Mouse (Mus musculus) limb, embryonic 14.5 days (tissue): ENCODE results near the gene Cep295nl. TPM values are rescaled to one million over a fixed set of nuclear protein-coding genes. Genes with fewer than 3 reads are reported as not detected.

Experiments
- ATAC-seq: fragments of 200-750 bp; cut with Nextera tagmentation; 2 replicates; pipeline ENCODE4 v1.8.0; 2017; ENCODE audit warnings: low read depth, moderate number of reproducible peaks, moderate TSS enrichment; ENCODE audit not compliant: low FRiP score
- DNase-seq: peaks from one replicate; pipeline ENCODE4 v3.0.0-alpha.2; 2015; ENCODE audit warnings: low spot score
- H3K27ac ChIP-seq: fragments of 300-500 bp; sonication (generic); replicated peaks from 2 replicates; pipeline ENCODE4 v1.5.1; 2014; ENCODE audit warnings: low read depth, mild to moderate bottlenecking, low read length, moderate library complexity, mixed read lengths
- H3K27me3 ChIP-seq: fragments of 300-500 bp; sonication (generic); 2 replicates; pipeline ENCODE4 v1.6.1; 2014; ENCODE audit warnings: low read length, mixed read lengths; ENCODE audit not compliant: control insufficient read depth, insufficient read depth
- H3K36me3 ChIP-seq: fragments of 300-500 bp; sonication (generic); 2 replicates; pipeline ENCODE4 v1.6.1; 2014; ENCODE audit warnings: mild to moderate bottlenecking, low read length, moderate library complexity, mixed read lengths; ENCODE audit not compliant: control insufficient read depth, insufficient read depth
- H3K4me1 ChIP-seq: fragments of 300-500 bp; sonication (generic); 2 replicates; pipeline ENCODE4 v1.6.1; 2014; ENCODE audit warnings: antibody characterized with exemption, low read length, mixed read lengths; ENCODE audit not compliant: control insufficient read depth, insufficient read depth
- H3K4me2 ChIP-seq: fragments of 300-500 bp; sonication (generic); replicated peaks from 2 replicates; pipeline ENCODE4 v1.6.1; 2014; ENCODE audit warnings: low read depth, mild to moderate bottlenecking, low read length, moderate library complexity; ENCODE audit not compliant: severe bottlenecking
- H3K4me3 ChIP-seq: fragments of 300-500 bp; sonication (generic); replicated peaks from 2 replicates; pipeline ENCODE4 v1.5.1; 2014; ENCODE audit warnings: low read length
- H3K9ac ChIP-seq: fragments of 300-500 bp; sonication (generic); 2 replicates; pipeline ENCODE4 v1.6.1; 2014; ENCODE audit warnings: mild to moderate bottlenecking, low read depth, low read length, moderate library complexity; ENCODE audit not compliant: severe bottlenecking
- H3K9me3 ChIP-seq: fragments of 300-500 bp; sonication (generic); 2 replicates; pipeline ENCODE4 v1.6.1; 2016; ENCODE audit warnings: low read length; ENCODE audit not compliant: control insufficient read depth
- POLR2A ChIP-seq: fragments of 200-500 bp; IDR thresholded peaks from 2 replicates; pipeline ENCODE4 v1.8.0; 2012; ENCODE audit warnings: inconsistent platforms, mild to moderate bottlenecking, moderate library complexity, borderline replicate concordance; ENCODE audit not compliant: insufficient read depth, insufficient read length; ENCODE audit errors: extremely low read depth
- WGBS: fragments of 180-500 bp; shearing (Covaris S2); extraction: QIAGEN DNeasy Blood & Tissue Kit; methylation state at CpG from one replicate; pipeline ENCODE4 v1.1.7; 2014; 5-methylcytosine and 5-hydroxymethylcytosine counted together
- polyA plus RNA-seq, 2 experiments: library from polyadenylated mRNA; depleted of rRNA in 1 of 2; stranded (reverse) in 1 of 2; unstranded in 1 of 2; fragments of >200 nt; fragmentation: Nextera tagmentation in 1 of 2; extraction: Ambion mirVana in 1 of 2; gene quantifications; 2 replicates each; pipeline versions ENCODE4 v1.2.1 to v1.2.3; 2012 to 2014

The Cep295nl gene
- polyA plus RNA-seq, 2 experiments, result 0.85 to 1.3 TPM

GRCm38 (mm10) chr11:118337491-118338168 lies 4.7 kb downstream of the Cep295nl start:
- Histone ChIP-seq H3K4me2 (no peak overlapping the region), H3K4me3 (no peak overlapping the region), H3K4me1 (no peaks in the 10 kb centered on the region), H3K27ac (no peak overlapping the region), H3K9ac (no peak overlapping the region), H3K27me3 (no peaks in the 10 kb centered on the region), H3K36me3 (peaks cover 43% of the 10 kb centered on the region), H3K9me3 (no peaks in the 10 kb centered on the region)
- no peak for TF ChIP-seq POLR2A
- WGBS, result 65% methylated on average over 8 of the region's 8 CpGs
- no peak for ATAC-seq
- no peak for DNase-seq

GRCm38 (mm10) chr11:118333431-118333830 lies 8.9 kb downstream of the Cep295nl start:
- no peak for ATAC-seq
- Histone ChIP-seq H3K27ac (no peak overlapping the region), H3K9ac (no peak overlapping the region)

GRCm38 (mm10) chr11:118332376-118332775 lies 9.9 kb downstream of the Cep295nl start:
- WGBS, result 88% methylated on average over 11 of the region's 11 CpGs
- H3K9ac ChIP-seq, result no peak overlapping the region
- H3K4me3 ChIP-seq, result no peak overlapping the region
- H3K27ac ChIP-seq, result 0 out of 2 replicates have a peak overlapping the region, but pooled peaks have one; percentile 13
- H3K4me2 ChIP-seq, result no peak overlapping the region
- no peak for TF ChIP-seq POLR2A
- no peaks in the 10 kb centered on the region for H3K27me3 ChIP-seq
- no peak for ATAC-seq
- no peaks in the 10 kb centered on the region for H3K9me3 ChIP-seq
- peaks cover 57% of the 10 kb centered on the region for H3K36me3 ChIP-seq
- DNase-seq, result no peak
- H3K4me1 ChIP-seq, result peaks cover 16% of the 10 kb centered on the region

More at GRCm38 (mm10) chr11:118333431-118333830, 8.9 kb downstream of the Cep295nl start:
- WGBS, result 84% methylated on average over 17 of the region's 17 CpGs
- Histone ChIP-seq H3K4me3 (no peak overlapping the region), H3K9me3 (no peaks in the 10 kb centered on the region), H3K36me3 (peaks cover 57% of the 10 kb centered on the region), H3K4me1 (peaks cover 6% of the 10 kb centered on the region), H3K27me3 (no peaks in the 10 kb centered on the region), H3K4me2 (no peak overlapping the region)
- DNase-seq, result no peak
- no peak for TF ChIP-seq POLR2A

GRCm38 (mm10) chr11:118330777-118331176 lies 11.5 kb downstream of the Cep295nl start:
- no peaks in the 10 kb centered on the region for H3K9me3 ChIP-seq
- no peak overlapping the region for H3K9ac ChIP-seq
- H3K4me3 ChIP-seq, result no peak overlapping the region
- ATAC-seq (no peak), DNase-seq (no peak)
- H3K27ac ChIP-seq, result no peak overlapping the region
- H3K36me3 ChIP-seq, result peaks cover 54% of the 10 kb centered on the region
- H3K4me2 ChIP-seq, result no peak overlapping the region
- peaks cover 32% of the 10 kb centered on the region for H3K4me1 ChIP-seq
- no peak for TF ChIP-seq POLR2A
- WGBS, result 97% methylated on average over 16 of the region's 16 CpGs
- no peaks in the 10 kb centered on the region for H3K27me3 ChIP-seq

GRCm38 (mm10) chr11:118330361-118330760 lies 11.9 kb downstream of the Cep295nl start:
- ATAC-seq (no peak), DNase-seq (no peak)
- Histone ChIP-seq H3K4me1 (peaks cover 34% of the 10 kb centered on the region), H3K27ac (no peak overlapping the region), H3K4me2 (no peak overlapping the region), H3K27me3 (no peaks in the 10 kb centered on the region), H3K36me3 (peaks cover 54% of the 10 kb centered on the region), H3K9me3 (no peaks in the 10 kb centered on the region), H3K4me3 (no peak overlapping the region), H3K9ac (no peak overlapping the region)
- WGBS, result 93% methylated on average over 14 of the region's 14 CpGs
- TF ChIP-seq POLR2A, result no peak
